Mouse (Mus musculus): Measurements from ENCODE around the gene Sox3. TPM values are rescaled to one million over a fixed set of nuclear protein-coding genes. Genes with fewer than 3 reads are reported as not detected.
A peak's percentile ranks its signal among the peaks of the same experiment; 100 is the strongest.

Sox3 gene
- not detected in 2 replicates for total RNA-seq (2014; rRNA removed; ENCODE audit: low replicate concordance)
- polyA plus RNA-seq (2015; fragmentation: Nextera tagmentation; extraction: Ambion mirVana), result 0.05 and 0.07 TPM in 2 replicates

GRCm38 (mm10) chrX:60892801-60893681 lies at the start of gene Sox3:
Gene Sox3, minus strand, starts transcription at chrX:60893430.
- Histone ChIP-seq H3K36me3 (replicated peaks; ENCODE audit: control insufficient read depth, insufficient read depth, low read length) (no peaks in the 10 kb centered on the region), H3K27me3 (ENCODE audit: control insufficient read depth, insufficient read depth, low read length) (peaks cover 68% of the 10 kb centered on the region), H3K9me3 (replicated peaks; ENCODE audit: control insufficient read depth, low read length) (no peaks in the 10 kb centered on the region), H3K4me2 (ENCODE audit: low read depth, low read length) (peak within 1 kb of the TSS; percentile 72), H3K9ac (replicated peaks; ENCODE audit: low read depth, low read length) (no peak within 1 kb of the TSS), H3K4me1 (ENCODE audit: control insufficient read depth, insufficient read depth) (no peaks in the 10 kb centered on the region), H3K4me3 (ENCODE audit: low read depth, low read length) (peak within 1 kb of the TSS; percentile 53), H3K27ac (ENCODE audit: low read depth) (no peak within 1 kb of the TSS)
- TF ChIP-seq CTCF (IDR thresholded peaks at IDR 0.05; ENCODE audit: low read depth) (no peak), EP300 (IDR thresholded peaks at IDR 0.05; ENCODE audit: low read depth) (no peak)
- DNase-seq (ENCODE audit: low spot score), result no peak
- 19% methylated on average over 68 of the region's 92 CpGs for WGBS
- ATAC-seq (ENCODE audit: insufficient read depth, low read depth), result no peak

GRCm38 (mm10) chrX:60940225-60940624 lies 47.0 kb upstream of the Sox3 start:
- DNase-seq (ENCODE audit: low spot score) (no peak), ATAC-seq (ENCODE audit: insufficient read depth, low read depth) (no peak)
- H3K27ac ChIP-seq (ENCODE audit: low read depth), result no peak overlapping the region
- H3K4me1 ChIP-seq (ENCODE audit: control insufficient read depth, insufficient read depth), result no peaks in the 10 kb centered on the region
- H3K4me3 ChIP-seq (ENCODE audit: low read depth, low read length), result no peak overlapping the region
- no peaks in the 10 kb centered on the region for H3K27me3 ChIP-seq (ENCODE audit: control insufficient read depth, insufficient read depth, low read length)
- H3K36me3 ChIP-seq (replicated peaks; ENCODE audit: control insufficient read depth, insufficient read depth, low read length), result no peaks in the 10 kb centered on the region
- TF ChIP-seq EP300 (IDR thresholded peaks at IDR 0.05; ENCODE audit: low read depth), result no peak
- no peak for TF ChIP-seq CTCF (IDR thresholded peaks at IDR 0.05; ENCODE audit: low read depth)
- H3K4me2 ChIP-seq (ENCODE audit: low read depth, low read length), result no peak overlapping the region
- H3K9ac ChIP-seq (replicated peaks; ENCODE audit: low read depth, low read length), result no peak overlapping the region
- WGBS, result 70% methylated on average over 3 of the region's 3 CpGs
- H3K9me3 ChIP-seq (replicated peaks; ENCODE audit: control insufficient read depth, low read length), result no peaks in the 10 kb centered on the region

GRCm38 (mm10) chrX:60899546-60899945 lies 6.3 kb upstream of the Sox3 start:
- Histone ChIP-seq H3K4me3 (ENCODE audit: low read depth, low read length) (no peak overlapping the region), H3K4me2 (ENCODE audit: low read depth, low read length) (no peak overlapping the region), H3K36me3 (replicated peaks; ENCODE audit: control insufficient read depth, insufficient read depth, low read length) (no peaks in the 10 kb centered on the region), H3K4me1 (ENCODE audit: control insufficient read depth, insufficient read depth) (no peaks in the 10 kb centered on the region), H3K9ac (replicated peaks; ENCODE audit: low read depth, low read length) (no peak overlapping the region), H3K9me3 (replicated peaks; ENCODE audit: control insufficient read depth, low read length) (no peaks in the 10 kb centered on the region), H3K27me3 (ENCODE audit: control insufficient read depth, insufficient read depth, low read length) (peaks cover 38% of the 10 kb centered on the region), H3K27ac (ENCODE audit: low read depth) (no peak overlapping the region)
- TF ChIP-seq CTCF (IDR thresholded peaks at IDR 0.05; ENCODE audit: low read depth), result no peak
- TF ChIP-seq EP300 (IDR thresholded peaks at IDR 0.05; ENCODE audit: low read depth), result no peak
- 46% methylated on average over 4 of the region's 4 CpGs for WGBS
- ATAC-seq (ENCODE audit: insufficient read depth, low read depth), result no peak
- no peak for DNase-seq (ENCODE audit: low spot score)

GRCm38 (mm10) chrX:60898641-60899040 lies 5.4 kb upstream of the Sox3 start:
- TF ChIP-seq EP300 (IDR thresholded peaks at IDR 0.05; ENCODE audit: low read depth) (no peak), CTCF (IDR thresholded peaks at IDR 0.05; ENCODE audit: low read depth) (no peak)
- no peaks in the 10 kb centered on the region for H3K4me1 ChIP-seq (ENCODE audit: control insufficient read depth, insufficient read depth)
- H3K27ac ChIP-seq (ENCODE audit: low read depth), result no peak overlapping the region
- no peaks in the 10 kb centered on the region for H3K36me3 ChIP-seq (replicated peaks; ENCODE audit: control insufficient read depth, insufficient read depth, low read length)
- no peak overlapping the region for H3K9ac ChIP-seq (replicated peaks; ENCODE audit: low read depth, low read length)
- no peak overlapping the region for H3K4me3 ChIP-seq (ENCODE audit: low read depth, low read length)
- no peak for ATAC-seq (ENCODE audit: insufficient read depth, low read depth)
- 17% methylated on average over 18 of the region's 18 CpGs for WGBS
- no peak for DNase-seq (ENCODE audit: low spot score)
- H3K27me3 ChIP-seq (ENCODE audit: control insufficient read depth, insufficient read depth, low read length), result peaks cover 46% of the 10 kb centered on the region
- peak overlapping the region; percentile 16; the same call in 1 of the 2 replicates for H3K4me2 ChIP-seq (ENCODE audit: low read depth, low read length)
- no peaks in the 10 kb centered on the region for H3K9me3 ChIP-seq (replicated peaks; ENCODE audit: control insufficient read depth, low read length)

GRCm38 (mm10) chrX:60896296-60896695 lies 3.1 kb upstream of the Sox3 start:
- no peak overlapping the region for H3K27ac ChIP-seq (ENCODE audit: low read depth)
- no peaks in the 10 kb centered on the region for H3K9me3 ChIP-seq (replicated peaks; ENCODE audit: control insufficient read depth, low read length)
- TF ChIP-seq CTCF (IDR thresholded peaks at IDR 0.05; ENCODE audit: low read depth) (no peak), EP300 (IDR thresholded peaks at IDR 0.05; ENCODE audit: low read depth) (no peak)
- 24% methylated on average over 12 of the region's 13 CpGs for WGBS
- H3K9ac ChIP-seq (replicated peaks; ENCODE audit: low read depth, low read length), result no peak overlapping the region
- no peaks in the 10 kb centered on the region for H3K36me3 ChIP-seq (replicated peaks; ENCODE audit: control insufficient read depth, insufficient read depth, low read length)
- ATAC-seq (ENCODE audit: insufficient read depth, low read depth) (no peak), DNase-seq (ENCODE audit: low spot score) (no peak)
- H3K4me2 ChIP-seq (ENCODE audit: low read depth, low read length), result no peak overlapping the region
- no peaks in the 10 kb centered on the region for H3K4me1 ChIP-seq (ENCODE audit: control insufficient read depth, insufficient read depth)
- H3K27me3 ChIP-seq (ENCODE audit: control insufficient read depth, insufficient read depth, low read length), result peaks cover 57% of the 10 kb centered on the region
- H3K4me3 ChIP-seq (ENCODE audit: low read depth, low read length), result no peak overlapping the region

Data from heart, postnatal 0 days (tissue).